Mouse (Mus musculus): ENCODE measurements around the gene H2al1k.
A peak's percentile ranks its signal among the peaks of the same experiment; 100 is the strongest.
"Not testable (repeated sequence)": the region's sequence is repeated elsewhere in the genome, so short reads cannot be mapped to it uniquely, and the experiment has no call there.

The H2al1k gene

GRCm38 (mm10) chrX:9350327-9350726, at the start of gene H2al1k:
TSS of gene H2al1k (plus strand) at chrX:9350627.
- not testable (repeated sequence) for DNase-seq

GRCm38 (mm10) chrX:9302791-9303190, 47.6 kb upstream of the H2al1k start:
- no peak for DNase-seq

- DNase-seq: no peak
Measured at GRCm38 (mm10) chrX:9303455-9303854, 47.0 kb upstream of the H2al1k start.

GRCm38 (mm10) chrX:9316457-9316856, 34.0 kb upstream of the H2al1k start:
- not testable (repeated sequence) for DNase-seq

- not testable (repeated sequence) for DNase-seq
Measured at GRCm38 (mm10) chrX:9327954-9328353, 22.5 kb upstream of the H2al1k start.

GRCm38 (mm10) chrX:9332366-9332962, 18.0 kb upstream of the H2al1k start:
- not testable (repeated sequence) for DNase-seq

GRCm38 (mm10) chrX:9333035-9333434, 17.4 kb upstream of the H2al1k start:
- peak; percentile 27 to 71 for DNase-seq

- DNase-seq: not testable (repeated sequence)
Measured at GRCm38 (mm10) chrX:9334996-9335395, 15.4 kb upstream of the H2al1k start.

GRCm38 (mm10) chrX:9374012-9374411, 23.6 kb downstream of the H2al1k start:
- DNase-seq: peak in 1 of 2 experiments; percentile 38

- not testable (repeated sequence) for DNase-seq
Measured at GRCm38 (mm10) chrX:9375927-9376326, 25.5 kb downstream of the H2al1k start.
